Comparison of ENCODE assay signal across 29 mouse cellular contexts in genomic region chr13:91797442-91797841, GRCm38 (mm10). TPM values are rescaled to one million over a fixed set of nuclear protein-coding genes. Genes with fewer than 3 reads are reported as not detected.
DNase-seq lines count a peak whose midpoint lies in the region; ATAC-seq and TF ChIP-seq lines count a peak whose summit lies in the region.
"Had no signal": no experiment of that assay in that cellular context is flagged by ENCODE, and none has a peak within 500 bp of the region (broad histone marks: within the 10 kb centered on the region; RNA-seq: fewer than 3 reads in every experiment).

No protein-coding gene starts in this region.

- peak; percentile 14 for DNase-seq in forebrain, postnatal 0 days
- DNase-seq in layer of hippocampus, adult 18-20 months (ENCODE audit: low spot score in 2 of 2): peak; percentile 20 to 50
- DNase-seq in layer of hippocampus, postnatal 10 days (ENCODE audit: low spot score in 2 of 2): no peak
- peak; percentile 17 for DNase-seq in layer of hippocampus, adult 9-11 months
- no peak for DNase-seq in left cerebral cortex, adult 8-10 months (ENCODE audit: low spot score in 2 of 2)
- no peak for DNase-seq in ovary, postnatal 14 days (ENCODE audit: low spot score)
- DNase-seq: adrenal gland, adult 8-10 months; adrenal gland, postnatal 25 days; cerebellum, adult 11 months; cerebellum, adult 2 months; cerebellum, adult 9-11 months; cerebellum, postnatal 25 days; gastrocnemius, postnatal 25 days; heart, adult 18-20 months; heart, postnatal 10 days; heart, postnatal 36 days had no signal

- peaks cover 37% of the 10 kb centered on the region for H3K36me3 ChIP-seq in forebrain, postnatal 0 days (ENCODE audit: insufficient read depth)
- H3K36me3 ChIP-seq in forebrain, embryonic 16.5 days (ENCODE audit: control insufficient read depth, insufficient read depth): peaks cover 29% of the 10 kb centered on the region

- H3K4me2 ChIP-seq in forebrain, postnatal 0 days (ENCODE audit: low read depth): no peak overlapping the region
- H3K4me2 ChIP-seq in forebrain, embryonic 16.5 days (ENCODE audit: low read length): no peak overlapping the region
- H3K4me2 ChIP-seq: embryonic facial prominence, embryonic 12.5 days; embryonic facial prominence, embryonic 15.5 days; heart, embryonic 12.5 days; heart, embryonic 15.5 days; hindbrain, embryonic 13.5 days had no signal

- H3K9ac ChIP-seq in forebrain, postnatal 0 days: no peak overlapping the region
- H3K9ac ChIP-seq in forebrain, embryonic 16.5 days (replicated peaks; ENCODE audit: low read depth, low read length): no peak overlapping the region
- H3K9ac ChIP-seq: embryonic facial prominence, embryonic 12.5 days; embryonic facial prominence, embryonic 15.5 days; heart, embryonic 12.5 days; heart, embryonic 15.5 days; hindbrain, embryonic 13.5 days had no signal

- WGBS in forebrain, postnatal 0 days: 79% methylated on average over 10 of the region's 10 CpGs
- 88% methylated on average over 10 of the region's 10 CpGs for WGBS in forebrain, embryonic 16.5 days

- no peaks in the 10 kb centered on the region for H3K9me3 ChIP-seq in forebrain, postnatal 0 days (ENCODE audit: low read length)
- H3K9me3 ChIP-seq in forebrain, embryonic 16.5 days (ENCODE audit: control insufficient read depth, low read length): no peaks in the 10 kb centered on the region
- H3K9me3 ChIP-seq: embryonic facial prominence, embryonic 12.5 days; embryonic facial prominence, embryonic 15.5 days; heart, embryonic 15.5 days; hindbrain, embryonic 10.5 days; hindbrain, embryonic 13.5 days had no signal

- no peak for TF ChIP-seq CTCF in forebrain, postnatal 0 days (IDR thresholded peaks at IDR 0.05; ENCODE audit: low read depth)

- H3K4me1 ChIP-seq in forebrain, postnatal 0 days (ENCODE audit: insufficient read depth): no peaks in the 10 kb centered on the region
- H3K4me1 ChIP-seq in forebrain, embryonic 16.5 days (replicated peaks; ENCODE audit: control insufficient read depth, insufficient read depth, low read length): no peaks in the 10 kb centered on the region
- H3K4me1 ChIP-seq: embryonic facial prominence, embryonic 12.5 days; embryonic facial prominence, embryonic 15.5 days; heart, embryonic 15.5 days; hindbrain, embryonic 10.5 days; hindbrain, embryonic 13.5 days had no signal

- ATAC-seq in forebrain, postnatal 0 days: 0 out of 2 replicates have a peak, but pooled peaks have one; percentile 8
- no peak for ATAC-seq in forebrain, embryonic 16.5 days
- ATAC-seq: activated CD4-positive, CD25-positive, alpha-beta regulatory T cell, adult 4 months; forebrain, embryonic 14.5 days; hindbrain, embryonic 16.5 days had no signal

- H3K4me3 ChIP-seq in forebrain, postnatal 0 days (ENCODE audit: low read depth, low read length): no peak overlapping the region
- no peak overlapping the region for H3K4me3 ChIP-seq in forebrain, embryonic 16.5 days (replicated peaks; ENCODE audit: low read length)
- H3K4me3 ChIP-seq: embryonic facial prominence, embryonic 12.5 days; embryonic facial prominence, embryonic 15.5 days; heart, embryonic 12.5 days; heart, embryonic 15.5 days; hindbrain, embryonic 10.5 days; hindbrain, embryonic 13.5 days had no signal

- H3K27me3 ChIP-seq in forebrain, postnatal 0 days (ENCODE audit: insufficient read depth, low read length): no peaks in the 10 kb centered on the region
- H3K27me3 ChIP-seq in forebrain, embryonic 16.5 days (replicated peaks; ENCODE audit: control insufficient read depth, insufficient read depth, low read length): no peaks in the 10 kb centered on the region
- H3K27me3 ChIP-seq: embryonic facial prominence, embryonic 12.5 days; embryonic facial prominence, embryonic 15.5 days; heart, embryonic 12.5 days; heart, embryonic 15.5 days; hindbrain, embryonic 13.5 days had no signal

- no peak overlapping the region for H3K27ac ChIP-seq in forebrain, postnatal 0 days (ENCODE audit: low read depth, low read length)
- no peak overlapping the region for H3K27ac ChIP-seq in forebrain, embryonic 16.5 days (ENCODE audit: low read length)
- H3K27ac ChIP-seq: embryonic facial prominence, embryonic 12.5 days; embryonic facial prominence, embryonic 15.5 days; heart, embryonic 15.5 days; hindbrain, embryonic 10.5 days; hindbrain, embryonic 13.5 days had no signal

RNA-seq across cellular contexts. Expression of gene Zcchc9, which starts 10.1 kb away (rescaled TPM):
- total RNA-seq in forebrain, postnatal 0 days (2014; rRNA removed): 13.0 and 31.0 TPM in 2 replicates
- 6.4 and 13.0 TPM in 2 replicates for polyA plus RNA-seq in forebrain, postnatal 0 days (2015; fragmentation: Nextera tagmentation; extraction: Ambion mirVana)
- 18.5 and 21.9 TPM in 2 replicates for polyA plus RNA-seq in forebrain, embryonic 16.5 days (2015; fragmentation: Nextera tagmentation; extraction: Ambion mirVana)
- total RNA-seq in layer of hippocampus, adult 18-20 months (2021): 10 to 100 TPM; 12.5 to 15.0 TPM
- total RNA-seq in layer of hippocampus, postnatal 10 days (2021): 10 to 100 TPM; 14.5 to 19.9 TPM
- 10 to 100 TPM; 14.0 to 15.7 (median 14.6) TPM for total RNA-seq in left cerebral cortex, adult 8-10 months (2022)

RNA-seq across cellular contexts. Expression of gene Acot12, which starts 56.1 kb away (rescaled TPM):
- total RNA-seq in forebrain, postnatal 0 days (2014; rRNA removed): 0.14 and 0.15 TPM in 2 replicates
- 0.10 and 0.34 TPM in 2 replicates for polyA plus RNA-seq in forebrain, postnatal 0 days (2015; fragmentation: Nextera tagmentation; extraction: Ambion mirVana)
- not detected in 2 replicates for polyA plus RNA-seq in forebrain, embryonic 16.5 days (2015; fragmentation: Nextera tagmentation; extraction: Ambion mirVana)
- 1 to 10 TPM in 1 of 2 experiments, under 1 TPM in 1; 0.42 to 1.1 TPM for total RNA-seq in layer of hippocampus, adult 18-20 months (2021)
- under 1 TPM in 1 of 2 experiments, not detected in 1; 0.22 TPM for total RNA-seq in layer of hippocampus, postnatal 10 days (2021)
- total RNA-seq in left cerebral cortex, adult 8-10 months (2022): under 1 TPM; 0.16 to 0.33 (median 0.28) TPM
- total RNA-seq: common myeloid progenitor, adult 5-6 weeks; ES-E14; gastrocnemius, postnatal 25 days; heart, adult 18-20 months; heart, postnatal 36 days had no signal
- polyA plus RNA-seq: activated CD4-positive, CD25-positive, alpha-beta regulatory T cell, adult 4 months; forebrain, embryonic 11.5 days; forebrain, embryonic 14.5 days; heart, embryonic 12.5 days; hindbrain, embryonic 10.5 days; hindbrain, embryonic 13.5 days had no signal

Comparison
In these comparisons a context has a peak if more than half of its experiments do, and no peak if none do; other contexts are left out.
1. DNase-seq: peak in forebrain, postnatal 0 days (single experiment), layer of hippocampus, adult 18-20 months (2 of 2) and layer of hippocampus, adult 9-11 months (single experiment); none in layer of hippocampus, postnatal 10 days (0 of 2), left cerebral cortex, adult 8-10 months (0 of 2) and ovary, postnatal 14 days (single experiment).